Mouse (Mus musculus): Measurements from ENCODE around the gene Cyp11a1.

Gene Cyp11a1

GRCm38 (mm10) chr9:57972141-57972591 is 34.0 kb upstream of the Cyp11a1 start:
- 71% methylated on average over 9 of the region's 9 CpGs for WGBS

GRCm38 (mm10) chr9:57972776-57973439 is 33.3 kb upstream of the Cyp11a1 start:
- WGBS, result 67% methylated on average over 9 of the region's 9 CpGs

GRCm38 (mm10) chr9:57973440-57974066 is 32.7 kb upstream of the Cyp11a1 start:
- 85% methylated on average over 6 of the region's 6 CpGs for WGBS

- WGBS, result 88% methylated on average over 5 of the region's 5 CpGs
Measured at GRCm38 (mm10) chr9:57974221-57974620, 32.0 kb upstream of the Cyp11a1 start.

GRCm38 (mm10) chr9:57975200-57975821 is 30.9 kb upstream of the Cyp11a1 start:
- 67% methylated on average over 5 of the region's 5 CpGs for WGBS

GRCm38 (mm10) chr9:57978025-57978424 is 28.2 kb upstream of the Cyp11a1 start:
- WGBS, result 88% methylated on average over 6 of the region's 6 CpGs

- 83% methylated on average over 3 of the region's 3 CpGs for WGBS
Measured at GRCm38 (mm10) chr9:57978858-57979257, 27.4 kb upstream of the Cyp11a1 start.

GRCm38 (mm10) chr9:57980570-57980969 is 25.6 kb upstream of the Cyp11a1 start:
- WGBS, result 80% methylated on average over 10 of the region's 10 CpGs

- WGBS, result 56% methylated on average over 8 of the region's 8 CpGs
Measured at GRCm38 (mm10) chr9:57985304-57985703, 20.9 kb upstream of the Cyp11a1 start.

- 55% methylated on average over 7 of the region's 7 CpGs for WGBS
Measured at GRCm38 (mm10) chr9:57986293-57986692, 19.9 kb upstream of the Cyp11a1 start.

GRCm38 (mm10) chr9:57988098-57988497 is 18.1 kb upstream of the Cyp11a1 start:
- 84% methylated on average over 2 of the region's 2 CpGs for WGBS

- 80% methylated on average over 6 of the region's 6 CpGs for WGBS
Measured at GRCm38 (mm10) chr9:57989309-57989708, 16.9 kb upstream of the Cyp11a1 start.

- 45% methylated on average over 10 of the region's 10 CpGs for WGBS
Measured at GRCm38 (mm10) chr9:57990438-57991110, 15.6 kb upstream of the Cyp11a1 start.

GRCm38 (mm10) chr9:57992060-57992459 is 14.2 kb upstream of the Cyp11a1 start:
- 88% methylated on average over 3 of the region's 3 CpGs for WGBS

- 47% methylated on average over 8 of the region's 8 CpGs for WGBS
Measured at GRCm38 (mm10) chr9:57992781-57993591, 13.2 kb upstream of the Cyp11a1 start.

GRCm38 (mm10) chr9:57995282-57995681 is 10.9 kb upstream of the Cyp11a1 start:
- WGBS, result 46% methylated on average over 4 of the region's 4 CpGs

- 35% methylated on average over 13 of the region's 13 CpGs for WGBS
Measured at GRCm38 (mm10) chr9:57997511-57998031, 8.6 kb upstream of the Cyp11a1 start.

- 3% methylated on average over 20 of the region's 20 CpGs for WGBS
Measured at GRCm38 (mm10) chr9:57998032-57998659, 8.1 kb upstream of the Cyp11a1 start.

- 34% methylated on average over 2 of the region's 2 CpGs for WGBS
Measured at GRCm38 (mm10) chr9:57998685-57999084, 7.5 kb upstream of the Cyp11a1 start.

- 41% methylated on average over 2 of the region's 2 CpGs for WGBS
Measured at GRCm38 (mm10) chr9:57999676-58000075, 6.5 kb upstream of the Cyp11a1 start.

GRCm38 (mm10) chr9:58003272-58003671 is 2.9 kb upstream of the Cyp11a1 start:
- WGBS, result 42% methylated on average over 2 of the region's 2 CpGs
